Mouse (Mus musculus): ENCODE measurements around the gene Tas2r139. TPM values are rescaled to one million over a fixed set of nuclear protein-coding genes. Genes with fewer than 3 reads are reported as not detected.
"Not testable (repeated sequence)": the region's sequence is repeated elsewhere in the genome, so short reads cannot be mapped to it uniquely, and the experiment has no call there.

The Tas2r139 gene
- total RNA-seq (2021): not detected
- long read RNA-seq, experiment 1: 0 reads
- long read RNA-seq, experiment 2: 0 reads

DNA sequence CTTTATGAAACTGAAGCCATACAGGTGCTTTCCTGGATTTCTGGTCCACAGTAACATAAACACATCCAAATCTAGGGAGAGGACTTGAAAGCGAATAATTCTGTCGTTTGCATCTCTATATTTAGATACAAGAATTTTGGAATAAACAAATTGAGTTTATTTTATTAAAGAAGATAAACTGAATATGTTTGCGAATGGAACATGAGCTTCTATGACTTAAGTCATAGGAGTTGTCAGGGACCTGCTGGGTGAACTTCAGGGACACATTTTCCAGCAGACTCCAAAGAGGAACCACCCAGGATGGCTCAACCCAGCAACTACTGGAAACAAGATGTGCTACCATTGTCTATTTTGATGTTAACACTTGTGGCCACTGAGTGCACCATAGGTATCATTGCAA is at the start of gene Tas2r139:
Gene Tas2r139 (plus strand): TSS at position 301 of the 400 bp plus-strand sequence.
- DNase-seq (ENCODE audit: low spot score): no peak

- not testable (repeated sequence) for DNase-seq (ENCODE audit: low spot score)
Measured at GRCm38 (mm10) chr6:42151115-42151514, 10.4 kb downstream of the Tas2r139 start.

- DNase-seq (ENCODE audit: low spot score): no peak
Measured at GRCm38 (mm10) chr6:42182462-42182861, 41.7 kb downstream of the Tas2r139 start.

- no peak for DNase-seq (ENCODE audit: low spot score)
Measured at GRCm38 (mm10) chr6:42186230-42186629, 45.5 kb downstream of the Tas2r139 start.

Other genes with a start within 250 kb of the Tas2r139 start
- not detected for gene Sval1, start 189.3 kb upstream of the Tas2r139 start, total RNA-seq (2021)
- gene Sval3, start 172.8 kb upstream of the Tas2r139 start, total RNA-seq (2021): not detected
- gene Sva, start 102.5 kb upstream of the Tas2r139 start, total RNA-seq (2021): not detected
- gene Tas2r144, start 74.4 kb downstream of the Tas2r139 start, total RNA-seq (2021): not detected
- gene Gstk1, start 105.0 kb downstream of the Tas2r139 start, total RNA-seq (2021): 10 to 100 TPM; 45.4 to 57.2 TPM
- under 1 TPM; 0.19 to 0.27 TPM for gene Tmem139, start 121.0 kb downstream of the Tas2r139 start, total RNA-seq (2021)
- 1 to 10 TPM; 3.7 to 4.1 TPM for gene Casp2, start 124.0 kb downstream of the Tas2r139 start, total RNA-seq (2021)
- 100 to 1,000 TPM; 153 TPM for gene Clcn1, start 145.7 kb downstream of the Tas2r139 start, total RNA-seq (2021)
- gene Fam131b, start 183.7 kb downstream of the Tas2r139 start, total RNA-seq (2021): under 1 TPM; 0.21 to 0.30 TPM
- 10 to 100 TPM; 20.2 to 25.5 TPM for gene Zyx, start 208.7 kb downstream of the Tas2r139 start, total RNA-seq (2021)
- gene Epha1, start 232.3 kb downstream of the Tas2r139 start, total RNA-seq (2021): under 1 TPM; 0.07 to 0.23 TPM

Measured in gastrocnemius, adult 18-20 months (tissue).